Mouse (Mus musculus): ENCODE data around the gene Ubxn11. TPM values are rescaled to one million over a fixed set of nuclear protein-coding genes. Genes with fewer than 3 reads are reported as not detected.

Gene Ubxn11
- total and polyA plus RNA-seq, 2 experiments = 0.09 to 0.66 TPM

GRCm38 (mm10) chr4:134120916-134121315, 18.5 kb downstream of the Ubxn11 start:
- no peak for DNase-seq (ENCODE audit: extremely low read depth, low read depth, low spot score)
- H3K36me3 ChIP-seq (ENCODE audit: control insufficient read depth, insufficient read depth, low read length) = no peaks in the 10 kb centered on the region
- 78% methylated on average over 4 of the region's 4 CpGs for WGBS
- no peaks in the 10 kb centered on the region for H3K79me2 ChIP-seq (ENCODE audit: control insufficient read depth, insufficient read depth, low read length)
- no peak overlapping the region for H3K9ac ChIP-seq (ENCODE audit: low read depth, low read length)
- H3K4me1 ChIP-seq (ENCODE audit: control insufficient read depth, insufficient read depth, low read length) = no peaks in the 10 kb centered on the region
- H3K4me3 ChIP-seq (ENCODE audit: insufficient read depth, low read depth, low read length) = no peak overlapping the region
- TF ChIP-seq POLR2A (IDR thresholded peaks at IDR 0.05; ENCODE audit: extremely low read depth, insufficient read depth, low read length) (no peak), CTCF (IDR thresholded peaks at IDR 0.05; ENCODE audit: low read depth, low read length) (no peak)
- no peaks in the 10 kb centered on the region for H3K27me3 ChIP-seq (ENCODE audit: control insufficient read depth, insufficient read depth, low read length)
- H3K27ac ChIP-seq (replicated peaks; ENCODE audit: insufficient read depth, low read depth, low read length) = no peak overlapping the region

DNA sequence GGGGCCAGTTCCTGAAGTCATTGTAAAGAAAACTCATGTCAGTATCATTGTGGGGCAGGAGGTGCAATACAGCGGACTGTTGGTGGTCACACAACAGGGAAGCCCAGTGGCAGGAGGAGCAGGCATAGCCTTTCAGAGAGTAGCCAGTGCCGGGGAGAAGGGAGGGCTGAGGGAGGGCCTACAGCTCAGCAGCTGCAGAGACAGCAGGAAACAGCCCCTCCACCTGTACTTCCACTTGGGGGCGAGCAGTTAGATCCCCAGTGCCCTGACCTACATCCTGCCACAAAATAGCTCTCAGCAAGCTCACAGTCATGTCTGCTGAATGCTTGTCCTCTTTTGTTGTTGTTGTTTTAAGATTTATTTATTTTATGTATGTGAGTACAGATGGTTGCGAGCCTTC, 19.2 kb downstream of the Ubxn11 start:
- Histone ChIP-seq H3K36me3 (ENCODE audit: control insufficient read depth, insufficient read depth, low read length) (no peaks in the 10 kb centered on the region), H3K4me3 (ENCODE audit: insufficient read depth, low read depth, low read length) (no peak overlapping the region), H3K27ac (replicated peaks; ENCODE audit: insufficient read depth, low read depth, low read length) (no peak overlapping the region), H3K4me1 (ENCODE audit: control insufficient read depth, insufficient read depth, low read length) (no peaks in the 10 kb centered on the region), H3K9ac (ENCODE audit: low read depth, low read length) (no peak overlapping the region), H3K27me3 (ENCODE audit: control insufficient read depth, insufficient read depth, low read length) (no peaks in the 10 kb centered on the region), H3K79me2 (ENCODE audit: control insufficient read depth, insufficient read depth, low read length) (no peaks in the 10 kb centered on the region)
- TF ChIP-seq CTCF (IDR thresholded peaks at IDR 0.05; ENCODE audit: low read depth, low read length) (no peak), POLR2A (IDR thresholded peaks at IDR 0.05; ENCODE audit: extremely low read depth, insufficient read depth, low read length) (no peak)
- WGBS = 75% methylated on average over 4 of the region's 4 CpGs
- no peak for DNase-seq (ENCODE audit: extremely low read depth, low read depth, low spot score)

- H3K27me3 ChIP-seq (ENCODE audit: control insufficient read depth, insufficient read depth, low read length) = no peaks in the 10 kb centered on the region
- H3K4me3 ChIP-seq (ENCODE audit: insufficient read depth, low read depth, low read length) = no peak overlapping the region
- no peak overlapping the region for H3K9ac ChIP-seq (ENCODE audit: low read depth, low read length)
- WGBS = 65% methylated on average over 3 of the region's 3 CpGs
- H3K79me2 ChIP-seq (ENCODE audit: control insufficient read depth, insufficient read depth, low read length) = no peaks in the 10 kb centered on the region
- no peak overlapping the region for H3K27ac ChIP-seq (replicated peaks; ENCODE audit: insufficient read depth, low read depth, low read length)
- no peaks in the 10 kb centered on the region for H3K36me3 ChIP-seq (ENCODE audit: control insufficient read depth, insufficient read depth, low read length)
- TF ChIP-seq CTCF (IDR thresholded peaks at IDR 0.05; ENCODE audit: low read depth, low read length) = no peak
- DNase-seq (ENCODE audit: extremely low read depth, low read depth, low spot score) = no peak
- no peaks in the 10 kb centered on the region for H3K4me1 ChIP-seq (ENCODE audit: control insufficient read depth, insufficient read depth, low read length)
Observed at GRCm38 (mm10) chr4:134122281-134122680, 19.9 kb downstream of the Ubxn11 start.

- Histone ChIP-seq H3K27ac (replicated peaks; ENCODE audit: insufficient read depth, low read depth, low read length) (no peak overlapping the region), H3K27me3 (ENCODE audit: control insufficient read depth, insufficient read depth, low read length) (no peaks in the 10 kb centered on the region), H3K4me3 (ENCODE audit: insufficient read depth, low read depth, low read length) (no peak overlapping the region), H3K79me2 (ENCODE audit: control insufficient read depth, insufficient read depth, low read length) (no peaks in the 10 kb centered on the region), H3K36me3 (ENCODE audit: control insufficient read depth, insufficient read depth, low read length) (no peaks in the 10 kb centered on the region), H3K4me1 (ENCODE audit: control insufficient read depth, insufficient read depth, low read length) (no peaks in the 10 kb centered on the region), H3K9ac (ENCODE audit: low read depth, low read length) (no peak overlapping the region)
- 93% methylated on average over 6 of the region's 6 CpGs for WGBS
- DNase-seq (ENCODE audit: extremely low read depth, low read depth, low spot score) = no peak
- TF ChIP-seq CTCF (IDR thresholded peaks at IDR 0.05; ENCODE audit: low read depth, low read length) (no peak), POLR2A (IDR thresholded peaks at IDR 0.05; ENCODE audit: extremely low read depth, insufficient read depth, low read length) (no peak)
Observed at GRCm38 (mm10) chr4:134123147-134123546, 20.8 kb downstream of the Ubxn11 start.

DNA sequence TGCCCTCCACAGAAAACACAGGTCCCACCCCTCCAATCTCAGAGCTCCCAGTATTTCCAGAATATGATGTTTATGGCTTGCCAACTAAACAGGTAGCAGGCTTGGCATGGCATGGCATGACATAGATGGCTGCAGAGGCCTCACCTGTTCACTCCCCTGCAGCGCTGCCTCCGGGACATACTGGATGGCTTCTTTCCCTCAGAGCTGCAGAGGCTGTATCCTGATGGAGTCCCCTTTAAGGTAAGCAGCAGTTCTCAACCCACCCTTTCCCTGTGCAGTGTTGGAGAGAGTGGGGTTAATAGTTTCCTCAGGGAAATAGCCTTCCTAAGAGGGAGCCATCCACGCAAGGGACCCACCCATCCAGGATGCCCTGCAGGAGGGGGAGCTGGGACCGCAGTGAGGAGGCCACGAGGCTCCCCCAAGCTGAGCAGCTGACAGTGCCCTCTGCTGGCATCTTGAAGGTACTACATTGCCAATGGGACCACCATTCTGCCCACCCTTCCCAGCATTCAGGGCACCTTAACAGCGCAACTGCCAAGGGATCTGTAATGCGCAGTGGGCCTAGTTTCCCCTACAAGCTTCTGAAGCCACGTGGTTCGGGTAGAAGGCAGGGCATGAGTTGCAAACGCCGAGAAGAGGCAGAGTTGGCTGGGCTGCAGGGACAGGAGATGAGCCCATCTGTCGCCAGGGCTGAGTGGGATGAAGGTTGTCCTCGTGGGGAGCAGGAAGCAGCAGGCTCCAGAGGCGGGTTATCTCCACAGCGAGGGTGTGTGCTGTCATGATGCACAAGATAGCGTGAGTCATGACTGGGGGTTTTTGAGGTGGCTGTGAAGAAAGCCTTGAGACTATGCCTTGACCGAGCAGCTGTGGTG, 21.5 kb downstream of the Ubxn11 start:
- TF ChIP-seq POLR2A (IDR thresholded peaks at IDR 0.05; ENCODE audit: extremely low read depth, insufficient read depth, low read length) (no peak), CTCF (IDR thresholded peaks at IDR 0.05; ENCODE audit: low read depth, low read length) (peak; percentile 97)
- Histone ChIP-seq H3K36me3 (ENCODE audit: control insufficient read depth, insufficient read depth, low read length) (no peaks in the 10 kb centered on the region), H3K4me3 (ENCODE audit: insufficient read depth, low read depth, low read length) (no peak overlapping the region), H3K4me1 (ENCODE audit: control insufficient read depth, insufficient read depth, low read length) (no peaks in the 10 kb centered on the region), H3K9ac (ENCODE audit: low read depth, low read length) (no peak overlapping the region), H3K27ac (replicated peaks; ENCODE audit: insufficient read depth, low read depth, low read length) (no peak overlapping the region), H3K79me2 (ENCODE audit: control insufficient read depth, insufficient read depth, low read length) (no peaks in the 10 kb centered on the region), H3K27me3 (ENCODE audit: control insufficient read depth, insufficient read depth, low read length) (no peaks in the 10 kb centered on the region)
- WGBS = 27% methylated on average over 17 of the region's 17 CpGs
- no peak for DNase-seq (ENCODE audit: extremely low read depth, low read depth, low spot score)

DNA sequence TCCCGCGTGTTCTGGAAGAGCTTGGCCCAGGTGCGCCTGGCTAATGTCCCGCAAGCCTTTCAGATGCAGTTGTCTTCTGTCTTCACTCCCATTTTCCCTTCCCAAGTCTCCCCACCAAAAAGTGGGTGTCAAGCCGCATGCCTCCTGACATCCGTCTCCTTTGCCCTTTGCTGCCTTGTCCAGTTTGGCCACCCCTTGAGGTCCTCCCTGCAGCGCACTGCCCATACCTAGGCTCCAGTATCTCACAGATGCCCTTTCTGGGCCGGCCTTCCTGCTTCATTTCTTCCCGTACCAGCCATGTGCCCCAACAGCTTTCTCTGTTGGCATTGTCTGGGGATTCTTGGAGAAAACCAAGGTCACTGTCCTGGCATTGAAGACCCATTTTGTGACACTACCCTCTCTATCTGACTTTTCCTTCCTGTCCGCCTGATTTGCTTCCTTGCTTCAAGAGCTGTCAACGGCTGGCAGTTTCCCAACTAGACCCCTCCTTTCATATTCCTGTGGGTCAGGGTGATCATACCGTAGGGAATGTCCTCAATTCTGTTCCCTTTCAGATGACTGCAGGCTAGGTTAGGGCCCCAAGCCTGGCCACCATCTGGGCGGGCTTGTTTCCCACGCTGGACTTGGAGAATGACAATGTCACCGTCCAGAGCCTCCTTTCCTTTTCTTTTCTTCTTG, 23.2 kb downstream of the Ubxn11 start:
- 86% methylated on average over 15 of the region's 15 CpGs for WGBS
- Histone ChIP-seq H3K79me2 (ENCODE audit: control insufficient read depth, insufficient read depth, low read length) (no peaks in the 10 kb centered on the region), H3K27ac (replicated peaks; ENCODE audit: insufficient read depth, low read depth, low read length) (no peak overlapping the region), H3K4me1 (ENCODE audit: control insufficient read depth, insufficient read depth, low read length) (peaks cover 3% of the 10 kb centered on the region; the same call in 1 of the 2 replicates), H3K36me3 (ENCODE audit: control insufficient read depth, insufficient read depth, low read length) (peaks cover 7% of the 10 kb centered on the region), H3K4me3 (ENCODE audit: insufficient read depth, low read depth, low read length) (no peak overlapping the region), H3K9ac (ENCODE audit: low read depth, low read length) (no peak overlapping the region), H3K27me3 (ENCODE audit: control insufficient read depth, insufficient read depth, low read length) (no peaks in the 10 kb centered on the region)
- DNase-seq (ENCODE audit: extremely low read depth, low read depth, low spot score) = no peak
- TF ChIP-seq CTCF (IDR thresholded peaks at IDR 0.05; ENCODE audit: low read depth, low read length) (no peak), POLR2A (IDR thresholded peaks at IDR 0.05; ENCODE audit: extremely low read depth, insufficient read depth, low read length) (no peak)
